In genomic region chr13:91908202-91908980, GRCm38 (mm10) we compare ENCODE assay signal across 9 mouse cellular contexts. TPM values are rescaled to one million over a fixed set of nuclear protein-coding genes. Genes with fewer than 3 reads are reported as not detected.
DNase-seq lines count a peak whose midpoint lies in the region; ATAC-seq and TF ChIP-seq lines count a peak whose summit lies in the region.
"Had no signal": no experiment of that assay in that cellular context is flagged by ENCODE, and none has a peak within 500 bp of the region (broad histone marks: within the 10 kb centered on the region; RNA-seq: fewer than 3 reads in every experiment).

No protein-coding gene starts in this region.

- H3K36me3 ChIP-seq in C2C12 (ENCODE audit: control insufficient read depth, insufficient read depth): no peaks in the 10 kb centered on the region
- no peaks in the 10 kb centered on the region for H3K36me3 ChIP-seq in embryonic facial prominence, embryonic 14.5 days (ENCODE audit: control insufficient read depth, insufficient read depth, low read length)
- H3K36me3 ChIP-seq in heart, embryonic 16.5 days (ENCODE audit: control insufficient read depth, insufficient read depth): no peaks in the 10 kb centered on the region
- H3K36me3 ChIP-seq in liver, embryonic 14.5 days (replicated peaks; ENCODE audit: control insufficient read depth, insufficient read depth, low read depth): no peaks in the 10 kb centered on the region
- H3K36me3 ChIP-seq in neural tube, embryonic 14.5 days (ENCODE audit: control insufficient read depth, insufficient read depth, low read length): no peaks in the 10 kb centered on the region
- H3K36me3 ChIP-seq: embryonic facial prominence, embryonic 15.5 days had no signal

- H3K79me3 ChIP-seq in C2C12 (ENCODE audit: low read depth): no peaks in the 10 kb centered on the region

- WGBS in embryonic facial prominence, embryonic 14.5 days: 37% methylated on average over 10 of the region's 10 CpGs
- 38% methylated on average over 10 of the region's 10 CpGs for WGBS in heart, embryonic 16.5 days
- 29% methylated on average over 10 of the region's 10 CpGs for WGBS in liver, embryonic 14.5 days (ENCODE audit: insufficient replicate concordance)
- 45% methylated on average over 10 of the region's 10 CpGs for WGBS in neural tube, embryonic 14.5 days

- no peaks in the 10 kb centered on the region for H3K79me2 ChIP-seq in C2C12 (ENCODE audit: control insufficient read depth, insufficient read depth)

- no peak overlapping the region for H3ac ChIP-seq in C2C12 (ENCODE audit: control insufficient read depth, insufficient read length, low read depth)

- no peaks in the 10 kb centered on the region for H3K9me3 ChIP-seq in embryonic facial prominence, embryonic 14.5 days (ENCODE audit: control insufficient read depth, low read length)
- H3K9me3 ChIP-seq in heart, embryonic 16.5 days (replicated peaks; ENCODE audit: control insufficient read depth, low read length): no peaks in the 10 kb centered on the region
- H3K9me3 ChIP-seq in liver, embryonic 14.5 days (ENCODE audit: control insufficient read depth, low read length): no peaks in the 10 kb centered on the region
- no peaks in the 10 kb centered on the region for H3K9me3 ChIP-seq in neural tube, embryonic 14.5 days (ENCODE audit: control insufficient read depth, low read length)
- H3K9me3 ChIP-seq: embryonic facial prominence, embryonic 15.5 days had no signal

- no peak overlapping the region for H3K9ac ChIP-seq in embryonic facial prominence, embryonic 14.5 days (ENCODE audit: low read depth, low read length)
- no peak overlapping the region for H3K9ac ChIP-seq in heart, embryonic 16.5 days (ENCODE audit: low read length)
- no peak overlapping the region for H3K9ac ChIP-seq in liver, embryonic 14.5 days (replicated peaks)
- H3K9ac ChIP-seq in neural tube, embryonic 14.5 days (replicated peaks; ENCODE audit: low read depth, low read length): no peak overlapping the region
- H3K9ac ChIP-seq: embryonic facial prominence, embryonic 15.5 days had no signal

- TF ChIP-seq CTCF in C2C12 (IDR thresholded peaks at IDR 0.05; ENCODE audit: control insufficient read depth, insufficient read depth, insufficient read length): peak; percentile 64
- peak; percentile 81 for TF ChIP-seq CTCF in liver, embryonic 14.5 days (IDR thresholded peaks at IDR 0.05; ENCODE audit: low read depth)

- TF ChIP-seq EP300 in liver, embryonic 14.5 days (IDR thresholded peaks at IDR 0.05; ENCODE audit: low read depth): no peak

- no peaks in the 10 kb centered on the region for H3K27me3 ChIP-seq in C2C12 (ENCODE audit: control insufficient read depth, insufficient read depth, insufficient read length)
- no peaks in the 10 kb centered on the region for H3K27me3 ChIP-seq in embryonic facial prominence, embryonic 14.5 days (replicated peaks; ENCODE audit: control insufficient read depth, insufficient read depth, low read length)
- H3K27me3 ChIP-seq in heart, embryonic 16.5 days (ENCODE audit: control insufficient read depth, insufficient read depth, low read length): no peaks in the 10 kb centered on the region
- no peaks in the 10 kb centered on the region for H3K27me3 ChIP-seq in liver, embryonic 14.5 days (ENCODE audit: control insufficient read depth, insufficient read depth, low read length)
- H3K27me3 ChIP-seq in neural tube, embryonic 14.5 days (ENCODE audit: control insufficient read depth, insufficient read depth, low read length): no peaks in the 10 kb centered on the region
- H3K27me3 ChIP-seq: embryonic facial prominence, embryonic 15.5 days had no signal

- peak; percentile 86 to 88 for DNase-seq in adrenal gland, postnatal 36 days
- peak; percentile 93 for DNase-seq in embryonic facial prominence, embryonic 14.5 days (ENCODE audit: low spot score)
- peak; percentile 86 for DNase-seq in kidney, postnatal 14 days
- peak; percentile 19 to 30 (median 27) for DNase-seq in liver, embryonic 14.5 days (ENCODE audit: low read depth in 3 of 3, low spot score in 3 of 3)
- peak; percentile 69 for DNase-seq in telencephalon, adult 2 months (ENCODE audit: low read depth, low spot score)

- no peaks in the 10 kb centered on the region for H3K4me1 ChIP-seq in embryonic facial prominence, embryonic 14.5 days (ENCODE audit: control insufficient read depth, insufficient read depth, low read length)
- H3K4me1 ChIP-seq in heart, embryonic 16.5 days (ENCODE audit: control insufficient read depth, insufficient read depth, low read length): peaks cover 7% of the 10 kb centered on the region
- H3K4me1 ChIP-seq in liver, embryonic 14.5 days (replicated peaks; ENCODE audit: control insufficient read depth in 2 of 2, insufficient read depth in 2 of 2, low read length in 1 of 2): no peaks in the 10 kb centered on the region
- no peaks in the 10 kb centered on the region for H3K4me1 ChIP-seq in neural tube, embryonic 14.5 days (ENCODE audit: control insufficient read depth, insufficient read depth, low read length)
- H3K4me1 ChIP-seq: embryonic facial prominence, embryonic 15.5 days had no signal

- ATAC-seq in embryonic facial prominence, embryonic 14.5 days (ENCODE audit: low read depth): peak; percentile 88
- ATAC-seq in heart, embryonic 16.5 days (replicated peaks; ENCODE audit: extremely low read depth, insufficient read depth, low FRiP score): peak; percentile 75
- ATAC-seq in liver, embryonic 14.5 days (ENCODE audit: insufficient read depth): no peak
- ATAC-seq in neural tube, embryonic 14.5 days (ENCODE audit: low read depth): peak; percentile 94

- no peak overlapping the region for H3K4me3 ChIP-seq in C2C12 (ENCODE audit: insufficient read depth, poor library complexity, severe bottlenecking)
- H3K4me3 ChIP-seq in embryonic facial prominence, embryonic 14.5 days (ENCODE audit: low read depth, low read length): no peak overlapping the region
- no peak overlapping the region for H3K4me3 ChIP-seq in heart, embryonic 16.5 days (ENCODE audit: low read length)
- H3K4me3 ChIP-seq in liver, embryonic 14.5 days (ENCODE audit: insufficient read depth in 1 of 2, low read depth in 2 of 2, low read length in 2 of 2): no peak overlapping the region
- no peak overlapping the region for H3K4me3 ChIP-seq in neural tube, embryonic 14.5 days (ENCODE audit: low read depth, low read length)
- H3K4me3 ChIP-seq: embryonic facial prominence, embryonic 15.5 days had no signal

- H3K27ac ChIP-seq in embryonic facial prominence, embryonic 14.5 days (replicated peaks; ENCODE audit: low read depth, low read length): no peak overlapping the region
- H3K27ac ChIP-seq in heart, embryonic 16.5 days (ENCODE audit: low read length): no peak overlapping the region
- H3K27ac ChIP-seq in liver, embryonic 14.5 days: no peak overlapping the region
- H3K27ac ChIP-seq in neural tube, embryonic 14.5 days (ENCODE audit: low read depth, low read length): no peak overlapping the region
- H3K27ac ChIP-seq: embryonic facial prominence, embryonic 15.5 days had no signal

- no peak overlapping the region for H3K4me2 ChIP-seq in embryonic facial prominence, embryonic 14.5 days (ENCODE audit: low read depth, low read length)
- no peak overlapping the region for H3K4me2 ChIP-seq in heart, embryonic 16.5 days (ENCODE audit: low read depth, low read length)
- no peak overlapping the region for H3K4me2 ChIP-seq in liver, embryonic 14.5 days (ENCODE audit: low read depth)
- H3K4me2 ChIP-seq in neural tube, embryonic 14.5 days (ENCODE audit: low read depth, low read length): no peak overlapping the region
- H3K4me2 ChIP-seq: embryonic facial prominence, embryonic 15.5 days had no signal

TF ChIP-seq in C2C12, 6 proteins besides CTCF, POLR2A, EP300 and RAD21:
- TF ChIP-seq CEBPB (IDR thresholded peaks at IDR 0.05; ENCODE audit: low read depth): peak; percentile 67
- TF ChIP-seq MAX (IDR thresholded peaks at IDR 0.05): no peak
- TF ChIP-seq USF1 (IDR thresholded peaks at IDR 0.05; ENCODE audit: low read depth): no peak

RNA-seq across cellular contexts. Expression of gene Ckmt2, which starts 31.7 kb away (rescaled TPM):
- not detected for polyA plus RNA-seq in C2C12 (2012; fragmentation: generic; extraction: Trizol)
- not detected for total RNA-seq in adrenal gland, postnatal 36 days (2021)
- 6.4 and 17.7 TPM in 2 replicates for polyA plus RNA-seq in embryonic facial prominence, embryonic 14.5 days (2014; fragmentation: Nextera tagmentation; extraction: Ambion mirVana)
- 83.5 and 94.8 TPM in 2 replicates for polyA plus RNA-seq in heart, embryonic 16.5 days (2015; fragmentation: Nextera tagmentation; extraction: Ambion mirVana)
- polyA plus RNA-seq in liver, embryonic 14.5 days (2012; rRNA removed): not detected in 2 replicates
- polyA plus RNA-seq in liver, embryonic 14.5 days (2014; fragmentation: Nextera tagmentation; extraction: Ambion mirVana): not detected in 2 replicates
- not detected in 2 replicates for polyA plus RNA-seq in neural tube, embryonic 14.5 days (2014; fragmentation: Nextera tagmentation; extraction: Ambion mirVana)

Comparison
In these comparisons a context has a peak if more than half of its experiments do, and no peak if none do; other contexts are left out.
1. DNase-seq: peak in every context shown above with its lines; median percentile 93 in embryonic facial prominence, embryonic 14.5 days; 87 in adrenal gland, postnatal 36 days; 86 in kidney, postnatal 14 days; 69 in telencephalon, adult 2 months; 27 in liver, embryonic 14.5 days.